Mouse (Mus musculus): ENCODE results near the gene Pfkfb3. TPM values are rescaled to one million over a fixed set of nuclear protein-coding genes. Genes with fewer than 3 reads are reported as not detected.

Pfkfb3 gene
- polyA plus RNA-seq, 1 experiment from 2014 or later = 21.5 TPM

GRCm38 (mm10) chr2:11494841-11495255, 59.0 kb downstream of the Pfkfb3 start:
- Histone ChIP-seq H3K27me3 (replicated peaks) (no peaks in the 10 kb centered on the region), H3K4me3 (no peak overlapping the region), H3K36me3 (peaks cover 50% of the 10 kb centered on the region), H3K4me1 (peaks cover 8% of the 10 kb centered on the region; the same call in 1 of the 2 replicates), H3K4me2 (replicated peaks) (no peak overlapping the region), H3K9me3 (no peaks in the 10 kb centered on the region), H3K9ac (no peak overlapping the region), H3K27ac (no peak overlapping the region)
- no peak for ATAC-seq (ENCODE audit: low FRiP score, low read depth)
- WGBS = 67% methylated on average over 7 of the region's 7 CpGs

GRCm38 (mm10) chr2:11492855-11493254, 61.0 kb downstream of the Pfkfb3 start:
- Histone ChIP-seq H3K27me3 (replicated peaks) (no peaks in the 10 kb centered on the region), H3K4me2 (replicated peaks) (no peak overlapping the region), H3K4me3 (no peak overlapping the region), H3K27ac (no peak overlapping the region), H3K36me3 (peaks cover 63% of the 10 kb centered on the region), H3K9ac (no peak overlapping the region), H3K4me1 (peaks cover 3% of the 10 kb centered on the region; the same call in 1 of the 2 replicates), H3K9me3 (no peaks in the 10 kb centered on the region)
- WGBS = 93% methylated on average over 5 of the region's 5 CpGs
- ATAC-seq (ENCODE audit: low FRiP score, low read depth) = no peak

DNA sequence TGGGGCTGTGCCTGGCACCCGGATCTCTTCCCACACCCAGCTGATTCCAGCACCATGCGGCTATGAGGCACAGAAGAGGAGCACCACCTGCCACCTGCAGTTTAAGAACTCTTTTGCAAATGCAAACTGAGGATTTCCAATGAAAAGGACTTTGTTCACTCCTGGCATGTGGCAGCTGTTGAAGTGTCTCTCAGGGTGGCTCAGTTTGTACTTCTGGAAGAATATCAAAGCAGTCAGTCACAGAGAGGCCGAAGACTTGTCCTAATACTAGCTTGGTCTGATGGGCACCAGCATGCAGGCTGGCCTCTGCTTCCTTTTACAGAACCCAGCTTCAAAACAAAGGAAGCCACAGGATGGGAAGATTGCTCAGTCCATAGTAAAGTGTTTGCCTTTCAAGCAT, 62.4 kb downstream of the Pfkfb3 start:
- Histone ChIP-seq H3K27me3 (replicated peaks) (no peaks in the 10 kb centered on the region), H3K4me1 (peaks cover 3% of the 10 kb centered on the region; the same call in 1 of the 2 replicates), H3K27ac (no peak overlapping the region), H3K9me3 (no peaks in the 10 kb centered on the region), H3K36me3 (peaks cover 71% of the 10 kb centered on the region), H3K9ac (no peak overlapping the region), H3K4me3 (no peak overlapping the region), H3K4me2 (replicated peaks) (no peak overlapping the region)
- no peak for ATAC-seq (ENCODE audit: low FRiP score, low read depth)
- WGBS = 77% methylated on average over 3 of the region's 3 CpGs

DNA sequence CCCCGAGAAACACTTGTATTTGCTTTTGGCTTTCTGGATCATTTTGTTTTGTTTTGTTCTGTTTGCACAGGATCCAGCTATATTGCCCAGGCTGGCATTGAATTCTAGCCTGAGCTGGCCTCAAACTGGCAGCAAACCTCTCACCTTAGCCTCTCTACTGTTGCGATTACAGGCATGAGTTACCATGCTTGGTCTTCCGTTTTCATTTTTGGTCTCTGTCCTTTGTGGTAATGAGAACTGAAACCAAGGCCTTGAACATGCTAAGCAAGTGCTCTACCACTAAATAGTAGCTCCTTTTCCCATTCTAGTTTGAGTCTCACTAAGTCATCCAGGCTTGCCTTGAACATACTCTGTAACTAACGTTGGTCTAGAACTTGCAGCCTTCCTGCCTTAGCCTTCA, 63.3 kb downstream of the Pfkfb3 start:
- ATAC-seq (ENCODE audit: low FRiP score, low read depth) = no peak
- H3K36me3 ChIP-seq = peaks cover 80% of the 10 kb centered on the region
- H3K4me3 ChIP-seq = no peak overlapping the region
- H3K4me2 ChIP-seq (replicated peaks) = no peak overlapping the region
- H3K9me3 ChIP-seq = no peaks in the 10 kb centered on the region
- no peaks in the 10 kb centered on the region for H3K27me3 ChIP-seq (replicated peaks)
- 92% methylated on average over 4 of the region's 4 CpGs for WGBS
- H3K4me1 ChIP-seq = peaks cover 3% of the 10 kb centered on the region; the same call in 1 of the 2 replicates
- no peak overlapping the region for H3K27ac ChIP-seq
- no peak overlapping the region for H3K9ac ChIP-seq

DNA sequence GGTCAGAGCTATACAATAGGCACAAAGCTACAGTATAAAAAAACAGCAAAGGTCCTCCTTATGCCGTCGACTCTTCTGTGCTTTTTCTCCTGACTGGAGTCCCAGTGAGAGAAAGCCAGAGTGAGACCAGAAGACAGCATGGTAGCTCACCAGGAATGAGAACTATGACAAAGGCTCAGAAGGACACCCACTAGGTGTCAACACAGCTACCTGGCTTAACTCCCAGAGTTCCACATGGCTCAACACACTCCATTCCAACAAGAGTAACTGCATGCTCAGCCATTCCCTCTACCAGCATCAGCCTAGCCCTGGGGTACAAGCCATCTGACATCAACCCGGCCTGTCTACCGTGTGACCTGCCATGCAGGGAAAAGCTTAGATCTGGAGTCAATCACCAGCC, 70.7 kb downstream of the Pfkfb3 start:
- Histone ChIP-seq H3K4me2 (replicated peaks) (no peak overlapping the region), H3K9me3 (no peaks in the 10 kb centered on the region), H3K36me3 (peaks cover 99% of the 10 kb centered on the region), H3K27ac (no peak overlapping the region), H3K4me1 (no peaks in the 10 kb centered on the region), H3K27me3 (replicated peaks) (no peaks in the 10 kb centered on the region), H3K4me3 (no peak overlapping the region), H3K9ac (no peak overlapping the region)
- no peak for ATAC-seq (ENCODE audit: low FRiP score, low read depth)
- WGBS = 87% methylated on average over 4 of the region's 4 CpGs

GRCm38 (mm10) chr2:11482364-11482763, 71.5 kb downstream of the Pfkfb3 start:
- H3K4me2 ChIP-seq (replicated peaks) = no peak overlapping the region
- H3K9me3 ChIP-seq = no peaks in the 10 kb centered on the region
- H3K9ac ChIP-seq = no peak overlapping the region
- no peak for ATAC-seq (ENCODE audit: low FRiP score, low read depth)
- WGBS = 92% methylated on average over 7 of the region's 7 CpGs
- H3K4me1 ChIP-seq = no peaks in the 10 kb centered on the region
- no peak overlapping the region for H3K27ac ChIP-seq
- no peaks in the 10 kb centered on the region for H3K27me3 ChIP-seq (replicated peaks)
- no peak overlapping the region for H3K4me3 ChIP-seq
- H3K36me3 ChIP-seq = peaks cover 100% of the 10 kb centered on the region

GRCm38 (mm10) chr2:11478960-11479359, 74.9 kb downstream of the Pfkfb3 start:
- Histone ChIP-seq H3K4me3 (no peak overlapping the region), H3K27ac (no peak overlapping the region), H3K9ac (no peak overlapping the region), H3K4me1 (no peaks in the 10 kb centered on the region), H3K36me3 (peaks cover 99% of the 10 kb centered on the region), H3K27me3 (replicated peaks) (no peaks in the 10 kb centered on the region), H3K4me2 (replicated peaks) (no peak overlapping the region), H3K9me3 (no peaks in the 10 kb centered on the region)
- no peak for ATAC-seq (ENCODE audit: low FRiP score, low read depth)
- 92% methylated on average over 2 of the region's 2 CpGs for WGBS

GRCm38 (mm10) chr2:11475316-11475715, 78.6 kb downstream of the Pfkfb3 start:
- ATAC-seq (ENCODE audit: low FRiP score, low read depth) = no peak
- no peak overlapping the region for H3K27ac ChIP-seq
- H3K9ac ChIP-seq = no peak overlapping the region
- no peaks in the 10 kb centered on the region for H3K4me1 ChIP-seq
- 84% methylated on average over 7 of the region's 7 CpGs for WGBS
- H3K4me3 ChIP-seq = no peak overlapping the region
- no peak overlapping the region for H3K4me2 ChIP-seq (replicated peaks)
- no peaks in the 10 kb centered on the region for H3K9me3 ChIP-seq
- peaks cover 95% of the 10 kb centered on the region for H3K36me3 ChIP-seq
- no peaks in the 10 kb centered on the region for H3K27me3 ChIP-seq (replicated peaks)

GRCm38 (mm10) chr2:11464661-11465099, 89.2 kb downstream of the Pfkfb3 start:
- Histone ChIP-seq H3K4me2 (replicated peaks) (no peak overlapping the region), H3K27ac (no peak overlapping the region), H3K4me1 (peaks cover 8% of the 10 kb centered on the region; the same call in 1 of the 2 replicates), H3K9ac (no peak overlapping the region), H3K9me3 (no peaks in the 10 kb centered on the region), H3K27me3 (replicated peaks) (no peaks in the 10 kb centered on the region), H3K4me3 (no peak overlapping the region), H3K36me3 (no peaks in the 10 kb centered on the region)
- ATAC-seq (ENCODE audit: low FRiP score, low read depth) = peak; percentile 50; the same call in 1 of the 2 replicates
- 32% methylated on average over 3 of the region's 3 CpGs for WGBS

DNA sequence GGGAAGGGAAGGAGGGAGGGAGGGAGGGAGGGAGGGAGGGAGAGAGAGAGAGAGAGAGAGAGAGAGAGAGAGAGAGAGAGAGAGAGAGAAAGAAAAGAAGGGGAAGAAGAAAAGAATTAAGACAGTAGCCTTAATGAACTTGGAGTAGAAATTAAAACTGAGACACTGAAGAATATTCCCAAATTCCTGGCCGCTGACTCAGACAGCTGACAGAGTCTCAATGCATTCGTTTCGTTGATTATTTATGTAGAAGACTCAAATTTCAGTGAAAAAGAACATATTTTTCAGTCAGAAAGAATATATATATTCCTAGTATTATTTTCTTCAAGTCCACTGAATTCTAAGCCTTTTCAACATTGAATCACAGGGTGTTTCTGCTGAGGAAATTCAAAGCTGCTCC, 92.9 kb downstream of the Pfkfb3 start:
- Histone ChIP-seq H3K9ac (no peak overlapping the region), H3K4me1 (peaks cover 8% of the 10 kb centered on the region; the same call in 1 of the 2 replicates), H3K36me3 (no peaks in the 10 kb centered on the region), H3K4me3 (no peak overlapping the region), H3K4me2 (replicated peaks) (no peak overlapping the region), H3K9me3 (no peaks in the 10 kb centered on the region), H3K27ac (no peak overlapping the region), H3K27me3 (replicated peaks) (no peaks in the 10 kb centered on the region)
- WGBS = 89% methylated on average over 3 of the region's 3 CpGs
- ATAC-seq (ENCODE audit: low FRiP score, low read depth) = no peak

DNA sequence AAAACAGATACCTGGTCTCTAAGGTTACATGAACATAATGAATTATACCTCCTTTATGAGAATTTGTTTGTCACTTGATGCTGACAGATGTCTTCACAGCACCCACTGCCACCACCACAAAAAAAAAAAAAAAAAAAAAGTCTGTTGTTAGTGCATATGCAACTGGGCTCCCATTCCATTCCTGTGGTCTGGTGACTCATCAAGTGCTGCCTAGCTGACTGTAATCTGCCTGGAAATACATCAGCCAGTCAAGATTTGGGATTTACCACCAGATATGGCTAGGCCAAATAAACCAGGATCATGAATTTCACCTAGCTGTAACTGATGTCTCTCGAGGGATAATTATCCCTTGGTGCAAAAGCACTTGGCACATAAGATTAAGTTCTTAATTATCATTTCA, 95.4 kb downstream of the Pfkfb3 start:
- ATAC-seq (ENCODE audit: low FRiP score, low read depth) = no peak
- H3K4me1 ChIP-seq = no peaks in the 10 kb centered on the region
- H3K27me3 ChIP-seq (replicated peaks) = no peaks in the 10 kb centered on the region
- H3K27ac ChIP-seq = no peak overlapping the region
- WGBS = 84% methylated on average over 1 of the region's 1 CpGs
- H3K9ac ChIP-seq = no peak overlapping the region
- H3K4me2 ChIP-seq (replicated peaks) = no peak overlapping the region
- H3K4me3 ChIP-seq = no peak overlapping the region
- no peaks in the 10 kb centered on the region for H3K9me3 ChIP-seq
- no peaks in the 10 kb centered on the region for H3K36me3 ChIP-seq

- Histone ChIP-seq H3K4me2 (replicated peaks) (no peak overlapping the region), H3K9ac (no peak overlapping the region), H3K4me1 (no peaks in the 10 kb centered on the region), H3K36me3 (no peaks in the 10 kb centered on the region), H3K9me3 (no peaks in the 10 kb centered on the region), H3K27ac (no peak overlapping the region), H3K27me3 (replicated peaks) (no peaks in the 10 kb centered on the region), H3K4me3 (no peak overlapping the region)
- no peak for ATAC-seq (ENCODE audit: low FRiP score, low read depth)
- 79% methylated on average over 7 of the region's 7 CpGs for WGBS
These were observed 96.0 kb downstream of the Pfkfb3 start for GRCm38 (mm10) chr2:11457904-11458303.

- no peaks in the 10 kb centered on the region for H3K27me3 ChIP-seq (replicated peaks)
- no peak for ATAC-seq (ENCODE audit: low FRiP score, low read depth)
- no peak overlapping the region for H3K4me2 ChIP-seq (replicated peaks)
- no peaks in the 10 kb centered on the region for H3K9me3 ChIP-seq
- H3K4me1 ChIP-seq = no peaks in the 10 kb centered on the region
- 55% methylated on average over 3 of the region's 3 CpGs for WGBS
- no peaks in the 10 kb centered on the region for H3K36me3 ChIP-seq
- no peak overlapping the region for H3K27ac ChIP-seq
- H3K4me3 ChIP-seq = no peak overlapping the region
- H3K9ac ChIP-seq = no peak overlapping the region
These were observed 105.2 kb downstream of the Pfkfb3 start for GRCm38 (mm10) chr2:11448711-11449110.
